Mouse (Mus musculus): ENCODE measurements around the gene Zfyve27.

Zfyve27 gene

GRCm38 (mm10) chr19:42243401-42243800 is 79.7 kb downstream of the Zfyve27 start:
- DNase-seq = no peak

All from kidney, adult 11 months (tissue).